Mouse (Mus musculus): ENCODE results near the gene Treh. TPM values are rescaled to one million over a fixed set of nuclear protein-coding genes. Genes with fewer than 3 reads are reported as not detected.

Gene Treh
- polyA plus RNA-seq, 1 experiment from 2014 or later, result not detected

- H3K4me3 ChIP-seq, result no peak overlapping the region
- 89% methylated on average over 8 of the region's 8 CpGs for WGBS
- no peaks in the 10 kb centered on the region; the same call in 1 of the 2 replicates for H3K36me3 ChIP-seq
- H3K4me1 ChIP-seq (replicated peaks), result no peaks in the 10 kb centered on the region
- no peaks in the 10 kb centered on the region for H3K27me3 ChIP-seq
- no peak overlapping the region for H3K27ac ChIP-seq (replicated peaks)
- H3K9ac ChIP-seq, result no peak overlapping the region
- no peak for ATAC-seq (ENCODE audit: low read depth)
- no peak overlapping the region for H3K4me2 ChIP-seq
- no peaks in the 10 kb centered on the region for H3K9me3 ChIP-seq
Observed at GRCm38 (mm10) chr9:44647026-44647425, 26.0 kb upstream of the Treh start.

GRCm38 (mm10) chr9:44647656-44648055, 25.4 kb upstream of the Treh start:
- ATAC-seq (ENCODE audit: low read depth), result no peak
- H3K4me3 ChIP-seq, result no peak overlapping the region
- H3K27ac ChIP-seq (replicated peaks), result no peak overlapping the region
- no peaks in the 10 kb centered on the region for H3K4me1 ChIP-seq (replicated peaks)
- H3K9ac ChIP-seq, result no peak overlapping the region
- 89% methylated on average over 4 of the region's 4 CpGs for WGBS
- no peaks in the 10 kb centered on the region for H3K9me3 ChIP-seq
- no peaks in the 10 kb centered on the region for H3K36me3 ChIP-seq
- no peaks in the 10 kb centered on the region for H3K27me3 ChIP-seq
- no peak overlapping the region for H3K4me2 ChIP-seq

- no peak for ATAC-seq (ENCODE audit: low read depth)
- no peak overlapping the region for H3K4me2 ChIP-seq
- 85% methylated on average over 7 of the region's 7 CpGs for WGBS
- no peak overlapping the region for H3K27ac ChIP-seq (replicated peaks)
- 0 out of 2 replicates have a peak, but pooled peaks cover 3% of the 10 kb centered on the region for H3K27me3 ChIP-seq
- H3K9ac ChIP-seq, result no peak overlapping the region
- H3K36me3 ChIP-seq, result no peaks in the 10 kb centered on the region
- H3K4me1 ChIP-seq (replicated peaks), result no peaks in the 10 kb centered on the region
- no peak overlapping the region for H3K4me3 ChIP-seq
- no peaks in the 10 kb centered on the region for H3K9me3 ChIP-seq
Observed at GRCm38 (mm10) chr9:44648881-44649281, 24.2 kb upstream of the Treh start.

GRCm38 (mm10) chr9:44652027-44652426, 21.0 kb upstream of the Treh start:
- H3K4me2 ChIP-seq, result no peak overlapping the region
- no peaks in the 10 kb centered on the region for H3K36me3 ChIP-seq
- H3K4me3 ChIP-seq, result no peak overlapping the region
- WGBS, result 7% methylated on average over 8 of the region's 8 CpGs
- H3K27ac ChIP-seq (replicated peaks), result no peak overlapping the region
- H3K27me3 ChIP-seq, result 0 out of 2 replicates have a peak, but pooled peaks cover 3% of the 10 kb centered on the region
- ATAC-seq (ENCODE audit: low read depth), result peak; percentile 81; the same call in 1 of the 2 replicates
- H3K9me3 ChIP-seq, result no peaks in the 10 kb centered on the region
- H3K4me1 ChIP-seq (replicated peaks), result peaks cover 7% of the 10 kb centered on the region
- H3K9ac ChIP-seq, result no peak overlapping the region

GRCm38 (mm10) chr9:44653896-44654295, 19.1 kb upstream of the Treh start:
- Histone ChIP-seq H3K9me3 (no peaks in the 10 kb centered on the region), H3K4me2 (no peak overlapping the region), H3K4me3 (no peak overlapping the region), H3K27me3 (0 out of 2 replicates have a peak, but pooled peaks cover 3% of the 10 kb centered on the region), H3K36me3 (no peaks in the 10 kb centered on the region), H3K9ac (no peak overlapping the region), H3K27ac (replicated peaks) (no peak overlapping the region), H3K4me1 (replicated peaks) (peaks cover 7% of the 10 kb centered on the region)
- 78% methylated on average over 4 of the region's 4 CpGs for WGBS
- ATAC-seq (ENCODE audit: low read depth), result no peak

GRCm38 (mm10) chr9:44655098-44656066, 17.7 kb upstream of the Treh start:
- peaks cover 7% of the 10 kb centered on the region for H3K4me1 ChIP-seq (replicated peaks)
- H3K9me3 ChIP-seq, result no peaks in the 10 kb centered on the region
- H3K4me2 ChIP-seq, result peak overlapping the region; percentile 46
- H3K9ac ChIP-seq, result 0 out of 2 replicates have a peak overlapping the region, but pooled peaks have one; percentile 17
- H3K27ac ChIP-seq (replicated peaks), result no peak overlapping the region
- ATAC-seq (ENCODE audit: low read depth), result no peak
- peak overlapping the region; percentile 12; the same call in 1 of the 2 replicates for H3K4me3 ChIP-seq
- 28% methylated on average over 26 of the region's 26 CpGs for WGBS
- 0 out of 2 replicates have a peak, but pooled peaks cover 3% of the 10 kb centered on the region for H3K27me3 ChIP-seq
- no peaks in the 10 kb centered on the region for H3K36me3 ChIP-seq

- no peaks in the 10 kb centered on the region for H3K27me3 ChIP-seq
- H3K4me2 ChIP-seq, result no peak overlapping the region
- 91% methylated on average over 6 of the region's 6 CpGs for WGBS
- H3K4me3 ChIP-seq, result no peak overlapping the region
- H3K36me3 ChIP-seq, result no peaks in the 10 kb centered on the region
- ATAC-seq (ENCODE audit: low read depth), result no peak
- no peak overlapping the region for H3K27ac ChIP-seq (replicated peaks)
- H3K9me3 ChIP-seq, result no peaks in the 10 kb centered on the region
- no peaks in the 10 kb centered on the region for H3K4me1 ChIP-seq (replicated peaks)
- H3K9ac ChIP-seq, result no peak overlapping the region
Observed at GRCm38 (mm10) chr9:44663706-44664105, 9.3 kb upstream of the Treh start.

DNA sequence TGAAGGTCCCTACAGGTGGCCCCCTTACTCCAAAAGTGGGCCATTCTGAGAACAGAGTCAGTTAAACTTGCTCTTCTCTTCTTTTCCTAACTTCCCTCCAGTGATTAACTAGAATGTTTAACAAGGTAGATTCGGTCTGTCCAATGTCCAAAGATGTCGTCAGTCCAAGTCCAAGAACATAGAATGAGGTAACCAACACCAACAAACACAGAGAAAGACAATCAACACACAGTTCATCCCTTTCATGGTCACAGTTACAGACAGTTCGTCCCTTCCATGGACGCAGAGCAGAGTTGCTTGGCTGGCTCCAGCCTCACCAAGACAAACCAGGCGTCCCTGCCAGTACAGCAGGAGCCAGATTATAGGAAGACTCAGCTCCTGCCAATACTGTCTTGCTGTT, 1.6 kb upstream of the Treh start:
- Histone ChIP-seq H3K27ac (replicated peaks) (no peak overlapping the region), H3K4me3 (no peak overlapping the region), H3K9ac (no peak overlapping the region), H3K27me3 (no peaks in the 10 kb centered on the region), H3K9me3 (no peaks in the 10 kb centered on the region), H3K4me2 (no peak overlapping the region), H3K4me1 (replicated peaks) (no peaks in the 10 kb centered on the region), H3K36me3 (no peaks in the 10 kb centered on the region)
- no peak for ATAC-seq (ENCODE audit: low read depth)
- 91% methylated on average over 5 of the region's 5 CpGs for WGBS

DNA sequence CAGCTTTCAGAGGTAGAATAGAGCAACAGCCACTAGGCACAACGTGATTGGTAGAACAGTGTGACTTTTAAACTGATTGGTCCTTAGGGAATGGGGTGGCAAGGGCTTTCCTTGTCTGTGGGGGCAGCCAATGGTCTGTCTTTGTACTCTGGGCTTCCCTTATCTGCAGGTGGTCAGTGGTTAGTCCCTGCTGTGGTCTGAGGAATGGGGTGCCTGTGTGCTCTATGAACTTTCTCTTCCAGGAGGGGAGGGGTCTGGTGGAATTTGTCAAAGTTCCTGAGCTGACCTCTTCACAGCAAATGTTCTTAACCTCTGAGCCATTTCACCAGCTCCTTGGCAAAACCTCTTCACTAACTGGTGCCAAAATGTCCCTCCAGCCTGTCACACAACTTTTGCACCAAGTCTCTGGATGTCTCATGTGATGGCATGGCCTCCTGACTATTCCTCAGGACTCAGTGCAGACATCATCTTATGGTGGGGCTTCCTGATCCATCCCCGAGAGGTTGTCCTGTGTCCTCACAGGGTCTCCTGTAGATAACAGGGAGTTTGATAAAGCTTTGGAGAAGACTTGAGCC, 655 bp upstream of the Treh start:
- H3K36me3 ChIP-seq, result no peaks in the 10 kb centered on the region
- WGBS, result 74% methylated on average over 2 of the region's 2 CpGs
- H3K27me3 ChIP-seq, result no peaks in the 10 kb centered on the region

DNA sequence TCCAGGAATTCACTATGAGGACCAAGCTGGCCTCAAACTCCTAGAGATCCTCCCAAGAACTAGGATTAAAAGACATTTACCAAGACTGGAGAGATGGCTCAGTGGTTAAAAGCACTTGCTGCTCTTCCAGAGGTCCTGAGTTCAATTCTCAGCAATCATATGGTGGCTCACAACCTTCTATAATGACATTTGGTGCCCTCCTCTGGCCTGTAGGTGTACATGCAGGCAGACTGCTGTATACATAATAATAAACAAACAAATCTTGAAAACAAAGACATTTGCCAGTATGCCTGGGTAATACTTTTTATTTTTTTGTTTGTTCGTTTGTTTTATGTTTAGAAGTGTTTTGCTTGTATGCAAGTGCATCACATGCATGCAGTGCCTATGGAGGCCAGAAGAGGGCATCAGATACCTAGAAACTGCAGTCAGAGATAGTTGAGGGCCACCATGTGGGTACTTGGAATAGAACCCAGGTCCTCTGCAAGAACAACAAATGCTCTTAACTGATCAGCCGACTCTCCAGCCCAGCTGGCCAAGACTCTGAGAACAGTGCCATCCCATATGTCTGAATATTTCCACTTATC, 5.3 kb downstream of the Treh start:
- H3K27me3 ChIP-seq, result no peaks in the 10 kb centered on the region
- no peak overlapping the region for H3K9ac ChIP-seq
- WGBS, result 86% methylated on average over 2 of the region's 2 CpGs
- H3K27ac ChIP-seq (replicated peaks), result no peak overlapping the region
- H3K9me3 ChIP-seq, result no peaks in the 10 kb centered on the region
- H3K36me3 ChIP-seq, result no peaks in the 10 kb centered on the region
- no peaks in the 10 kb centered on the region for H3K4me1 ChIP-seq (replicated peaks)
- H3K4me2 ChIP-seq, result no peak overlapping the region
- H3K4me3 ChIP-seq, result no peak overlapping the region
- no peak for ATAC-seq (ENCODE audit: low read depth)

More for the DNA sequence above, 655 bp upstream of the Treh start:
- Histone ChIP-seq H3K27ac (replicated peaks) (no peak overlapping the region), H3K4me2 (no peak overlapping the region), H3K4me1 (replicated peaks) (no peaks in the 10 kb centered on the region), H3K4me3 (no peak overlapping the region), H3K9ac (no peak overlapping the region), H3K9me3 (no peaks in the 10 kb centered on the region)
- ATAC-seq (ENCODE audit: low read depth), result no peak

DNA sequence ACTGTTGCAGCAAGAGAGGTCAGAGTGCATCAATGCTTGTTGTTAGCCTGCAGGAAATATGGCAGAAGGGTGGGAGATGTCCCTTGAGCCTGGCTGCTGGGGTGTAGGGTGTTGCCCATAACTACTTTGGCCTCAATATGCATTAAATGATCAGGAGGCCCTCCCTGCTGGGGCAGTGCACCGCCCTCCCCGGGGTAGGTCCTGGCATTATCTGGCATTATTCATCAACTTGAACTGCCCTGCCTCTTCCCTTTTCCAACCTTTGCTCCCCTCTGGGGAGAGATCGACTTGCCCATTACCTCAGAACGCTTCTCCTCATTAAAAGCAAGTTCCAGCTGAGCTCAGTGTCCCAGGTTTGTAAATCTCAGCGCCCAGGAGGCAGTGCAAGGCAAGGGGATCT, 6.5 kb downstream of the Treh start:
- no peak for ATAC-seq (ENCODE audit: low read depth)
- H3K4me2 ChIP-seq, result no peak overlapping the region
- no peak overlapping the region for H3K9ac ChIP-seq
- H3K4me3 ChIP-seq, result no peak overlapping the region
- no peaks in the 10 kb centered on the region for H3K36me3 ChIP-seq
- H3K27ac ChIP-seq (replicated peaks), result no peak overlapping the region
- no peaks in the 10 kb centered on the region for H3K27me3 ChIP-seq
- 56% methylated on average over 5 of the region's 5 CpGs for WGBS
- H3K4me1 ChIP-seq (replicated peaks), result no peaks in the 10 kb centered on the region
- no peaks in the 10 kb centered on the region for H3K9me3 ChIP-seq

GRCm38 (mm10) chr9:44683046-44683445, 10.0 kb downstream of the Treh start:
- Histone ChIP-seq H3K36me3 (peaks cover 19% of the 10 kb centered on the region), H3K27ac (replicated peaks) (no peak overlapping the region), H3K9me3 (no peaks in the 10 kb centered on the region), H3K4me3 (no peak overlapping the region), H3K4me2 (no peak overlapping the region), H3K27me3 (no peaks in the 10 kb centered on the region), H3K9ac (no peak overlapping the region), H3K4me1 (replicated peaks) (peaks cover 26% of the 10 kb centered on the region)
- ATAC-seq (ENCODE audit: low read depth), result no peak
- WGBS, result 87% methylated on average over 8 of the region's 8 CpGs

All from neural tube, embryonic 13.5 days (tissue).